Mouse (Mus musculus) embryonic fibroblast, embryonic 13.5 days (primary cell): ENCODE results near the gene Noct. TPM values are rescaled to one million over a fixed set of nuclear protein-coding genes. Genes with fewer than 3 reads are reported as not detected.

Source experiments
- H3K27ac ChIP-seq: 2 replicates; pipeline ENCODE4 v1.5.1; 2012; ENCODE audit warnings: low read length, control low read depth, inconsistent platforms; ENCODE audit not compliant: insufficient read depth
- H3K4me1 ChIP-seq: 2 replicates; pipeline ENCODE4 v1.6.1; 2011; ENCODE audit warnings: low read length; ENCODE audit not compliant: control insufficient read depth, insufficient read depth
- H3K4me3 ChIP-seq: 2 replicates; pipeline ENCODE4 v1.5.1; 2011; ENCODE audit warnings: mild to moderate bottlenecking, control low read depth, low read length; ENCODE audit not compliant: insufficient read depth
- CTCF ChIP-seq: IDR thresholded peaks from 2 replicates; pipeline ENCODE4 v1.5.1; 2011; ENCODE audit warnings: mild to moderate bottlenecking, control low read depth, low read length, moderate library complexity, borderline replicate concordance; ENCODE audit not compliant: insufficient read depth
- POLR2A ChIP-seq: IDR thresholded peaks from 2 replicates; pipeline ENCODE4 v1.6.1; 2011; ENCODE audit warnings: low read depth, mild to moderate bottlenecking, control low read depth, low read length, moderate library complexity
- polyA plus RNA-seq: library from polyadenylated mRNA; stranded (reverse); fragments of >200 nt; gene quantifications from 2 replicates; pipeline ENCODE4 v1.2.4, GENCODE M21; 2011; ENCODE audit warnings: low read depth; ENCODE audit not compliant: missing spikeins, insufficient read length

The Noct gene
- polyA plus RNA-seq, 1 experiment, result 17.3 TPM

GRCm38 (mm10) chr3:51281727-51282126 is 57.5 kb downstream of the Noct start:
- H3K4me3 ChIP-seq, result no peak overlapping the region
- H3K4me1 ChIP-seq, result peaks cover 2% of the 10 kb centered on the region; the same call in 1 of the 2 replicates
- TF ChIP-seq CTCF (no peak), POLR2A (no peak)
- H3K27ac ChIP-seq, result no peak overlapping the region

GRCm38 (mm10) chr3:51284375-51284774 is 60.1 kb downstream of the Noct start:
- H3K4me1 ChIP-seq, result no peaks in the 10 kb centered on the region
- H3K4me3 ChIP-seq, result no peak overlapping the region
- no peak for TF ChIP-seq CTCF
- TF ChIP-seq POLR2A, result no peak
- H3K27ac ChIP-seq, result no peak overlapping the region

GRCm38 (mm10) chr3:51288880-51289821 is 64.9 kb downstream of the Noct start:
- Histone ChIP-seq H3K4me1 (no peaks in the 10 kb centered on the region), H3K27ac (no peak overlapping the region), H3K4me3 (no peak overlapping the region)
- TF ChIP-seq CTCF (peak; percentile 43; the same call in 1 of the 2 replicates), POLR2A (no peak)

GRCm38 (mm10) chr3:51294251-51294650 is 70.0 kb downstream of the Noct start:
- TF ChIP-seq POLR2A (no peak), CTCF (no peak)
- Histone ChIP-seq H3K4me3 (no peak overlapping the region), H3K27ac (no peak overlapping the region), H3K4me1 (no peaks in the 10 kb centered on the region)

GRCm38 (mm10) chr3:51295225-51295624 is 71.0 kb downstream of the Noct start:
- TF ChIP-seq CTCF, result no peak
- no peak overlapping the region for H3K4me3 ChIP-seq
- H3K27ac ChIP-seq, result no peak overlapping the region
- no peaks in the 10 kb centered on the region for H3K4me1 ChIP-seq

- no peak for TF ChIP-seq CTCF
- TF ChIP-seq POLR2A, result no peak
- Histone ChIP-seq H3K27ac (no peak overlapping the region), H3K4me1 (no peaks in the 10 kb centered on the region), H3K4me3 (no peak overlapping the region)
Measured at GRCm38 (mm10) chr3:51296790-51297189, 72.5 kb downstream of the Noct start.

Other genes starting within 250 kb of the Noct start
- 39.5 and 53.4 TPM in 2 replicates for gene Elf2, start 116.2 kb downstream of the Noct start, polyA plus RNA-seq
- 0.70 and 1.1 TPM in 2 replicates for gene Mgarp, start 172.3 kb downstream of the Noct start, polyA plus RNA-seq
- gene Ndufc1, start 184.5 kb downstream of the Noct start, polyA plus RNA-seq, result 205 and 215 TPM in 2 replicates
- 86.3 and 105 TPM in 2 replicates for gene Naa15, start 190.7 kb downstream of the Noct start, polyA plus RNA-seq